Mouse (Mus musculus) cerebellum, postnatal 25 days (tissue): ENCODE measurements at regions not wholly inside any gene's neighbourhood (a gene's known extent, or its start where the extent isn't known, plus 50 kb on each side); places are given as distances from the start of the nearest gene placed in this dataset.

Experiments used
- DNase-seq, 2 experiments: peaks; one replicate each; pipeline ENCODE4 v3.0.0; 2021; ENCODE audit warnings: mixed read lengths in 2 of 2

GRCm38 (mm10) chr8:116215286-116215860, 289.4 kb upstream of the Dynlrb2 start:
- no peak for DNase-seq

- peak in 1 of 2 experiments; percentile 20 for DNase-seq
These were observed 301.1 kb upstream of the Dynlrb2 start for GRCm38 (mm10) chr8:116203631-116204030.

- DNase-seq: no peak
These were observed 304.2 kb upstream of the Dynlrb2 start for GRCm38 (mm10) chr8:116200459-116200999.

- no peak for DNase-seq
These were observed 308.1 kb upstream of the Dynlrb2 start for GRCm38 (mm10) chr8:116196623-116197184.

GRCm38 (mm10) chr8:116192096-116192495, 312.7 kb upstream of the Dynlrb2 start:
- no peak for DNase-seq

GRCm38 (mm10) chr8:116185206-116185605, 319.6 kb upstream of the Dynlrb2 start:
- DNase-seq: no peak

- no peak for DNase-seq
These were observed 320.5 kb upstream of the Dynlrb2 start for GRCm38 (mm10) chr8:116184241-116184640.

GRCm38 (mm10) chr8:116177946-116178345, 326.8 kb upstream of the Dynlrb2 start:
- DNase-seq: no peak

- DNase-seq: no peak
These were observed 329.9 kb upstream of the Dynlrb2 start for GRCm38 (mm10) chr8:116174891-116175290.

GRCm38 (mm10) chr8:116173961-116174360, 330.8 kb upstream of the Dynlrb2 start:
- DNase-seq: no peak

GRCm38 (mm10) chr8:116167874-116168273, 336.9 kb upstream of the Dynlrb2 start:
- DNase-seq: no peak

- DNase-seq: no peak
These were observed 339.8 kb upstream of the Dynlrb2 start for GRCm38 (mm10) chr8:116164989-116165299.

GRCm38 (mm10) chr8:116164190-116164988, 340.4 kb upstream of the Dynlrb2 start:
- DNase-seq: no peak

GRCm38 (mm10) chr8:116160932-116161331, 343.8 kb upstream of the Dynlrb2 start:
- no peak for DNase-seq

GRCm38 (mm10) chr8:116143687-116144573, 360.8 kb upstream of the Dynlrb2 start:
- peak; percentile 80 to 87 for DNase-seq

GRCm38 (mm10) chr8:116141363-116141762, 363.4 kb upstream of the Dynlrb2 start:
- no peak for DNase-seq

- no peak for DNase-seq
These were observed 364.8 kb upstream of the Dynlrb2 start for GRCm38 (mm10) chr8:116139934-116140333.

GRCm38 (mm10) chr8:116137765-116138164, 367.0 kb upstream of the Dynlrb2 start:
- DNase-seq: no peak

GRCm38 (mm10) chr8:116133503-116133902, 371.3 kb upstream of the Dynlrb2 start:
- DNase-seq: no peak

GRCm38 (mm10) chr8:116133084-116133483, 371.7 kb upstream of the Dynlrb2 start:
- DNase-seq: no peak

- DNase-seq: no peak
These were observed 384.7 kb upstream of the Dynlrb2 start for GRCm38 (mm10) chr8:116120067-116120466.

GRCm38 (mm10) chr8:116117919-116118318, 386.9 kb upstream of the Dynlrb2 start:
- DNase-seq: no peak

- DNase-seq: peak in 1 of 2 experiments; percentile 6
These were observed 388.1 kb upstream of the Dynlrb2 start for GRCm38 (mm10) chr8:116116625-116117024.
